Mouse (Mus musculus): ENCODE results near the gene Bglap.

- TF ChIP-seq CTCF (IDR thresholded peaks at IDR 0.05; ENCODE audit: control insufficient read depth, insufficient read depth, low read length), result no peak
- no peak for TF ChIP-seq POLR2A (IDR thresholded peaks at IDR 0.05; ENCODE audit: borderline replicate concordance, control insufficient read depth, low read depth, low read length)
Observed at GRCm38 (mm10) chr3:88425708-88426420, 41.6 kb upstream of the Bglap start.
